Mouse (Mus musculus) spleen, adult 2 months (tissue): ENCODE measurements around the gene Lmcd1. TPM values are rescaled to one million over a fixed set of nuclear protein-coding genes. Genes with fewer than 3 reads are reported as not detected.

ENCODE experiments used
- DNase-seq, 2 experiments: peaks; one replicate each; pipeline versions ENCODE4 v3.0.0 to v3.0.0-alpha.2; 2012 to 2021; ENCODE audit warnings: low spot score in 2 of 2, low read depth in 1 of 2
- H3K27ac ChIP-seq: fragments of 200-500 bp; 2 replicates; pipeline ENCODE4 v1.5.1; 2012; ENCODE audit warnings: low read length, inconsistent platforms; ENCODE audit not compliant: insufficient read depth
- H3K27me3 ChIP-seq: fragments of 200-500 bp; 2 replicates; pipeline ENCODE4 v1.6.1; 2012; ENCODE audit warnings: mild to moderate bottlenecking, moderate library complexity, low read length, inconsistent platforms; ENCODE audit not compliant: control insufficient read depth, insufficient read depth
- H3K36me3 ChIP-seq: fragments of 200-500 bp; 2 replicates; pipeline ENCODE4 v1.6.1; 2012; ENCODE audit warnings: mild to moderate bottlenecking, low read length, inconsistent platforms; ENCODE audit not compliant: control insufficient read depth, insufficient read depth
- H3K4me1 ChIP-seq: fragments of 200-500 bp; 2 replicates; pipeline ENCODE4 v1.6.1; 2011; ENCODE audit warnings: inconsistent platforms; ENCODE audit not compliant: control insufficient read depth, insufficient read depth, insufficient read length
- H3K4me3 ChIP-seq: fragments of 200-500 bp; 2 replicates; pipeline ENCODE4 v1.5.1; 2011; ENCODE audit warnings: mild to moderate bottlenecking, inconsistent platforms; ENCODE audit not compliant: insufficient read depth, insufficient read length; ENCODE audit errors: extremely low read depth
- CTCF ChIP-seq: fragments of 200-500 bp; IDR thresholded peaks from 2 replicates; pipeline ENCODE4 v1.5.1; 2011; ENCODE audit warnings: mild to moderate bottlenecking, inconsistent platforms; ENCODE audit not compliant: insufficient read depth, insufficient read length, insufficient replicate concordance; ENCODE audit errors: extremely low read depth
- POLR2A ChIP-seq: fragments of 200-500 bp; IDR thresholded peaks from 2 replicates; pipeline ENCODE4 v1.6.1; 2011; ENCODE audit warnings: low read depth, low read length, inconsistent platforms
- WGBS: fragments of 180-500 bp; shearing (Covaris S2); methylation state at CpG from one replicate; pipeline ENCODE4 v1.1.7; 2018; 5-methylcytosine and 5-hydroxymethylcytosine counted together
- polyA plus RNA-seq: library from polyadenylated mRNA; depleted of rRNA; stranded (reverse); fragments of >200 nt; gene quantifications from 2 replicates; pipeline ENCODE4 v1.2.3, GENCODE M21; 2012

The Lmcd1 gene
- polyA plus RNA-seq, 1 experiment: 7.0 TPM

- 70% methylated on average over 5 of the region's 5 CpGs for WGBS
- Histone ChIP-seq H3K4me1 (no peaks in the 10 kb centered on the region), H3K36me3 (no peaks in the 10 kb centered on the region), H3K4me3 (no peak overlapping the region), H3K27me3 (no peaks in the 10 kb centered on the region), H3K27ac (no peak overlapping the region)
- no peak for TF ChIP-seq CTCF
- TF ChIP-seq POLR2A: no peak
- no peak for DNase-seq
Measured at GRCm38 (mm10) chr6:112322916-112323315, 49.4 kb downstream of the Lmcd1 start.

GRCm38 (mm10) chr6:112325213-112325612, 51.7 kb downstream of the Lmcd1 start:
- TF ChIP-seq POLR2A: no peak
- TF ChIP-seq CTCF: no peak
- peak overlapping the region; percentile 12; the same call in 1 of the 2 replicates for H3K27ac ChIP-seq
- H3K4me1 ChIP-seq: no peaks in the 10 kb centered on the region
- 89% methylated on average over 3 of the region's 3 CpGs for WGBS
- H3K36me3 ChIP-seq: no peaks in the 10 kb centered on the region
- H3K4me3 ChIP-seq: no peak overlapping the region
- no peaks in the 10 kb centered on the region for H3K27me3 ChIP-seq
- no peak for DNase-seq

DNA sequence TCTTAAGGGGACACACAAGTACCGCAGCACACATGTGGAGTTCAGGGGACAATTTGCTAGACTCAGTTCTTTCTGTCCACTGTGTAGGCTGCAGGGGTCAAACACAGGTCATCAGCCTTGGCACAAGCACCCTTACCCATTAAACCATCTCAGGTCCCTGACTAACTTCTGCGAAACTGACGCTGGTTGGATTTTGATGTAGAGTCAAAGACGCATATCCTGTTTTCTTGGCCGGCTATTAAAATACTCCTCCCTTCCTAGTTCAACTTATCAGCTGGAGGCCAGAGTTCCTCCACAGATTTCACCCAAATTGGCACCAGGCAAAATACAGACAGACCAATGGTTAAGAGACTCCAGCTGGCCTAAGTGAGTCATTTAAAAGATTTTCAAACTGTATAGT, 54.2 kb downstream of the Lmcd1 start:
- Histone ChIP-seq H3K4me3 (no peak overlapping the region), H3K4me1 (no peaks in the 10 kb centered on the region), H3K27me3 (no peaks in the 10 kb centered on the region), H3K36me3 (no peaks in the 10 kb centered on the region), H3K27ac (no peak overlapping the region)
- WGBS: 64% methylated on average over 5 of the region's 5 CpGs
- TF ChIP-seq POLR2A (no peak), CTCF (no peak)
- no peak for DNase-seq

DNA sequence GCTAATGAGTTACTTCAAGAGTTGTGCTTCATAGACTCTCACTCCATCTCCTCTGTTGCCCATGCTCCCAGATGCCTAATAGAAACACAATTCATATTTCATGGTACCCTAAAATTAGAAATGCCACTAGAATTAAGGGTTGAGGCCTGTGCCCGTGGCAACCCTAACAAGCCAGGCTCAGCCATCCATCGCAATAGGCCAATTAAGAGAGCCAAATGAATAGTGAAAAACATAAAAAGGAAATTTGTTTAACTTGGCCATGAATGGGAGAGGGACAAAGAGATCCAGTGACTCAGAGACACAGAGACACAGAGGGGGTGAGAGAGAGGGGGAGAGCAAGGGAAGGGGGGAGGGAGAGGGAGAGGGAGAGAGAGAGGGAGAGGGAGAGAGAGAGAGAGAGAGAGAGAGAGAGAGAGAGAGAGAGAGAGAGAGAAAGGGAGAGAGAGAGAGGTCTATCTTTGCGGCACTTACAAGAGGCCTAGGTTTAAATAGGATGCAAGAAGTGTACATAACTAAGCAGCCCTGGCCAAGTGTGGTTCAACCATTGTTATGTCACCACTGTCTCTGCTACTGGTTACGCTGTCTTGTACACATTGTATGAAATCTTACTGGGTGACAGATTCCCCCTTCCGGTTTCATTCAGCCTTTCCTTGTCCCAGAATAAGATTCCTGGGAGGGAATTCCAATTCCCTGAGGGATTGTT, 57.1 kb downstream of the Lmcd1 start:
- H3K27ac ChIP-seq: no peak overlapping the region
- DNase-seq: no peak
- H3K27me3 ChIP-seq: no peaks in the 10 kb centered on the region
- no peak overlapping the region for H3K4me3 ChIP-seq
- no peak for TF ChIP-seq POLR2A
- TF ChIP-seq CTCF: no peak
- H3K4me1 ChIP-seq: peaks cover 2% of the 10 kb centered on the region; the same call in 1 of the 2 replicates
- H3K36me3 ChIP-seq: no peaks in the 10 kb centered on the region
- 91% methylated on average over 5 of the region's 5 CpGs for WGBS

DNA sequence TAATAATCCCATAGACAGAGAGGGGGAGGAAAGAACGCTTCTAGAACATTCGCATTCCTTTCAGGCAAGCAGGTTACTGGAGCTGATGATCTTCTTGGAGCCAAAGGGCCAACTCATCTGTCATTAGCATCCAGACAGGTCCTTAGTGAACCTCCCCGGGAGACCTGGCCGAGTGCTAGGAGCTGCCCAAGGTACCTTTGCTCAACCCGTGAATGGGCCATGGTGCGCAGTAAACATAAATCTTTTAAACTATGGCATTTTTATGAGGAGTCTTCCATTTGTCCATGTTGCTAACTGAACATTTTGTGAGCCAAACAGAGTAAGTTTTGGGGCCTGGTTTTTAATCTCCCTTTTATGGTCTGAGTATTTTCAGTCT, 57.7 kb downstream of the Lmcd1 start:
- peaks cover 2% of the 10 kb centered on the region; the same call in 1 of the 2 replicates for H3K4me1 ChIP-seq
- TF ChIP-seq CTCF (no peak), POLR2A (no peak)
- WGBS: 93% methylated on average over 6 of the region's 6 CpGs
- H3K36me3 ChIP-seq: no peaks in the 10 kb centered on the region
- DNase-seq: no peak
- no peaks in the 10 kb centered on the region for H3K27me3 ChIP-seq
- no peak overlapping the region for H3K27ac ChIP-seq
- no peak overlapping the region for H3K4me3 ChIP-seq

DNA sequence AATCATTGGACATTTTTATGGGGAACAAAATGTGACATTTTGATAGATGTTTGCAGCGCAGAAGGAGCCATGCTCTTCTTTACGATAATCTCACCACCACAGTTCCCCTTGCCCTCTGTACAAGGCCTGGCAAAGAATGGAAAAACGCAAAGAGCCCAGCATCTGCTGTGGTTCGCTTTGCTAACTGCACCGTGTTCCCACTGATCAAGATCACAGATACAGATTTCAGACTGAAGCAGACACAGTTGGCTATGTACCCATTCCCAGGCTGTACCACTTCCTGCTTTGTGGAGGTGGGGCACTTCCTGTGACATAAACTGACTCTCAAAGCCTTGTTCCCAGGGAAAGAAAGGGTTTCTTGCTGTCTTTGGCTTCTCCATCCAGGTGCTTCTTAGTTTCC, 60.4 kb downstream of the Lmcd1 start:
- Histone ChIP-seq H3K27ac (no peak overlapping the region), H3K36me3 (no peaks in the 10 kb centered on the region), H3K4me1 (peaks cover 2% of the 10 kb centered on the region; the same call in 1 of the 2 replicates), H3K4me3 (no peak overlapping the region), H3K27me3 (no peaks in the 10 kb centered on the region)
- no peak for DNase-seq
- WGBS: 25% methylated on average over 5 of the region's 5 CpGs
- TF ChIP-seq CTCF (no peak), POLR2A (no peak)

GRCm38 (mm10) chr6:112337667-112338066, 64.1 kb downstream of the Lmcd1 start:
- Histone ChIP-seq H3K36me3 (no peaks in the 10 kb centered on the region), H3K4me3 (no peak overlapping the region), H3K27me3 (no peaks in the 10 kb centered on the region), H3K4me1 (peaks cover 2% of the 10 kb centered on the region; the same call in 1 of the 2 replicates), H3K27ac (no peak overlapping the region)
- no peak for TF ChIP-seq POLR2A
- TF ChIP-seq CTCF: no peak
- DNase-seq: no peak
- WGBS: 83% methylated on average over 6 of the region's 6 CpGs
